Mouse (Mus musculus) leukemia stem cell, adult 10-12 weeks (primary cell): ENCODE data around the gene Ly6g6f. TPM values are rescaled to one million over a fixed set of nuclear protein-coding genes. Genes with fewer than 3 reads are reported as not detected.

Source experiments
- polyA plus RNA-seq: library from polyadenylated mRNA; stranded (reverse); fragments of >175 nt; gene quantifications from 2 replicates; pipeline ENCODE4 v1.2.3, GENCODE M21; 2012; ENCODE audit warnings: low replicate concordance

The Ly6g6f gene
- polyA plus RNA-seq, 1 experiment, result not detected

GRCm38 (mm10) chr17:35046681-35047455, 38.5 kb downstream of the Ly6g6f start, which contains the start of gene Msh5:
TSS of gene Msh5 (minus strand) at chr17:35046745.

Other genes with a start within 250 kb of the Ly6g6f start
- 62.8 and 63.3 TPM in 2 replicates for gene Stk19, start 248.7 kb downstream of the Ly6g6f start, polyA plus RNA-seq
- gene Dxo, start 248.6 kb downstream of the Ly6g6f start, polyA plus RNA-seq, result 50.7 and 116 TPM in 2 replicates
- 53.7 and 54.2 TPM in 2 replicates for gene Skiv2l, start 235.4 kb downstream of the Ly6g6f start, polyA plus RNA-seq
- 121 and 205 TPM in 2 replicates for gene Nelfe, start 235.2 kb downstream of the Ly6g6f start, polyA plus RNA-seq
- gene Cfb, start 223.1 kb downstream of the Ly6g6f start, polyA plus RNA-seq, result 0.41 and 1.5 TPM in 2 replicates
- 6.4 and 10.1 TPM in 2 replicates for gene Zbtb12, start 206.1 kb downstream of the Ly6g6f start, polyA plus RNA-seq
- gene Gm20547, start 203.6 kb downstream of the Ly6g6f start, polyA plus RNA-seq, result 0.10 TPM in 1 of 2 replicates, not detected in the other
- 1.3 and 3.9 TPM in 2 replicates for gene C2, start 187.3 kb downstream of the Ly6g6f start, polyA plus RNA-seq
- 427 and 438 TPM in 2 replicates for gene Ehmt2, start 187.1 kb downstream of the Ly6g6f start, polyA plus RNA-seq
- gene Slc44a4, start 171.1 kb downstream of the Ly6g6f start, polyA plus RNA-seq, result not detected in 2 replicates
- 22.5 and 43.0 TPM in 2 replicates for gene Neu1, start 154.4 kb downstream of the Ly6g6f start, polyA plus RNA-seq
- 16.5 and 41.3 TPM in 2 replicates for gene Hspa1b, start 126.4 kb downstream of the Ly6g6f start, polyA plus RNA-seq
- gene Gm20481, start 115.7 kb downstream of the Ly6g6f start, polyA plus RNA-seq, result not detected in 2 replicates
- gene Hspa1a, start 113.5 kb downstream of the Ly6g6f start, polyA plus RNA-seq, result 3.5 and 6.7 TPM in 2 replicates
- gene Hspa1l, start 112.9 kb downstream of the Ly6g6f start, polyA plus RNA-seq, result not detected in 2 replicates
- gene Lsm2, start 103.7 kb downstream of the Ly6g6f start, polyA plus RNA-seq, result 146 and 328 TPM in 2 replicates
- 1,671 and 2,394 TPM in 2 replicates for gene Vars, start 84.6 kb downstream of the Ly6g6f start, polyA plus RNA-seq
- gene Vwa7, start 69.0 kb downstream of the Ly6g6f start, polyA plus RNA-seq, result 1.2 and 1.8 TPM in 2 replicates
- 8.2 and 32.0 TPM in 2 replicates for gene Sapcd1, start 57.6 kb downstream of the Ly6g6f start, polyA plus RNA-seq
- 33.3 and 82.0 TPM in 2 replicates for gene Msh5, start 38.9 kb downstream of the Ly6g6f start, polyA plus RNA-seq
- 197 and 295 TPM in 2 replicates for gene Clic1, start 35.6 kb downstream of the Ly6g6f start, polyA plus RNA-seq
- gene Ddah2, start 26.6 kb downstream of the Ly6g6f start, polyA plus RNA-seq, result 22.4 and 54.0 TPM in 2 replicates
- gene Ly6g6c, start 20.2 kb downstream of the Ly6g6f start, polyA plus RNA-seq, result 0.34 TPM in 1 of 2 replicates, not detected in the other
- gene Mpig6b, start 19.4 kb downstream of the Ly6g6f start, polyA plus RNA-seq, result 0.27 and 0.54 TPM in 2 replicates
- not detected in 2 replicates for gene Ly6g6e, start 8.7 kb downstream of the Ly6g6f start, polyA plus RNA-seq
- gene Ly6g6d, start 7.5 kb downstream of the Ly6g6f start, polyA plus RNA-seq, result not detected in 2 replicates
- gene Abhd16a, start 3.7 kb upstream of the Ly6g6f start, polyA plus RNA-seq, result 312 and 354 TPM in 2 replicates
- gene Ly6g5c, start 22.7 kb upstream of the Ly6g6f start, polyA plus RNA-seq, result not detected in 2 replicates
- gene Ly6g5b, start 29.8 kb upstream of the Ly6g6f start, polyA plus RNA-seq, result 0.71 TPM in 1 of 2 replicates, not detected in the other
- gene Gpank1, start 35.8 kb upstream of the Ly6g6f start, polyA plus RNA-seq, result 76.3 and 112 TPM in 2 replicates
- 69.5 and 70.4 TPM in 2 replicates for gene Csnk2b, start 36.4 kb upstream of the Ly6g6f start, polyA plus RNA-seq
- gene D17H6S53E, start 40.8 kb upstream of the Ly6g6f start, polyA plus RNA-seq, result 9.5 and 12.1 TPM in 2 replicates
- gene Apom, start 46.4 kb upstream of the Ly6g6f start, polyA plus RNA-seq, result 0.24 TPM in 1 of 2 replicates, not detected in the other
- gene Bag6, start 49.6 kb upstream of the Ly6g6f start, polyA plus RNA-seq, result 803 and 946 TPM in 2 replicates
- 1,544 and 3,522 TPM in 2 replicates for gene Prrc2a, start 79.3 kb upstream of the Ly6g6f start, polyA plus RNA-seq
- gene Aif1, start 90.5 kb upstream of the Ly6g6f start, polyA plus RNA-seq, result 1.9 and 3.8 TPM in 2 replicates
- gene Lst1, start 102.8 kb upstream of the Ly6g6f start, polyA plus RNA-seq, result 1.1 and 24.0 TPM in 2 replicates
- 75.8 and 165 TPM in 2 replicates for gene Ltb, start 108.8 kb upstream of the Ly6g6f start, polyA plus RNA-seq
- 2.6 and 2.7 TPM in 2 replicates for gene Tnf, start 116.4 kb upstream of the Ly6g6f start, polyA plus RNA-seq
- 4.2 and 5.6 TPM in 2 replicates for gene Lta, start 119.7 kb upstream of the Ly6g6f start, polyA plus RNA-seq
- gene Gm16181, start 135.2 kb upstream of the Ly6g6f start, polyA plus RNA-seq, result not detected in 2 replicates
- 0.69 and 1.2 TPM in 2 replicates for gene Atp6v1g2, start 148.1 kb upstream of the Ly6g6f start, polyA plus RNA-seq
- 31.5 and 40.3 TPM in 2 replicates for gene Nfkbil1, start 150.2 kb upstream of the Ly6g6f start, polyA plus RNA-seq
- 114 and 195 TPM in 2 replicates for gene Ddx39b, start 156.1 kb upstream of the Ly6g6f start, polyA plus RNA-seq
- gene H2-D1, start 177.1 kb upstream of the Ly6g6f start, polyA plus RNA-seq, result 138 and 236 TPM in 2 replicates
- 2.6 and 3.1 TPM in 2 replicates for gene H2-Q1, start 234.8 kb upstream of the Ly6g6f start, polyA plus RNA-seq